Mouse (Mus musculus): ENCODE measurements at regions not wholly inside any gene's neighbourhood (a gene's known extent, or its start where the extent isn't known, plus 50 kb on each side); places are given as distances from the start of the nearest gene placed in this dataset.

- DNase-seq (ENCODE audit: low spot score in 2 of 2): no peak
These were observed 225.2 kb upstream of the Myocd start for GRCm38 (mm10) chr11:65495034-65495433.

- DNase-seq (ENCODE audit: low spot score in 2 of 2): no peak
These were observed 220.6 kb upstream of the Myocd start for GRCm38 (mm10) chr11:65490426-65490825.

- no peak for DNase-seq (ENCODE audit: low spot score in 2 of 2)
These were observed 206.2 kb upstream of the Myocd start for GRCm38 (mm10) chr11:65475821-65476540.

- peak; percentile 35 to 70 for DNase-seq (ENCODE audit: low spot score in 2 of 2)
These were observed 205.5 kb upstream of the Myocd start for GRCm38 (mm10) chr11:65475302-65475701.

- no peak for DNase-seq (ENCODE audit: low spot score in 2 of 2)
These were observed 200.3 kb upstream of the Myocd start for GRCm38 (mm10) chr11:65469762-65470741.

GRCm38 (mm10) chr11:65461044-65461443, 191.3 kb upstream of the Myocd start:
- DNase-seq (ENCODE audit: low spot score in 2 of 2): no peak

- no peak for DNase-seq (ENCODE audit: low spot score in 2 of 2)
These were observed 178.6 kb upstream of the Myocd start for GRCm38 (mm10) chr11:65448436-65448835.

- no peak for DNase-seq (ENCODE audit: low spot score in 2 of 2)
These were observed 173.8 kb upstream of the Myocd start for GRCm38 (mm10) chr11:65443466-65444024.

GRCm38 (mm10) chr11:65435699-65436161, 165.9 kb upstream of the Myocd start:
- no peak for DNase-seq (ENCODE audit: low spot score in 2 of 2)

GRCm38 (mm10) chr11:65421889-65422288, 152.1 kb upstream of the Myocd start:
- no peak for DNase-seq (ENCODE audit: low spot score in 2 of 2)

- DNase-seq (ENCODE audit: low spot score in 2 of 2): no peak
These were observed 138.8 kb upstream of the Myocd start for GRCm38 (mm10) chr11:65408621-65409020.

GRCm38 (mm10) chr11:65402460-65403154, 132.8 kb upstream of the Myocd start:
- no peak for DNase-seq (ENCODE audit: low spot score in 2 of 2)

GRCm38 (mm10) chr11:65389238-65389637, 119.4 kb upstream of the Myocd start:
- DNase-seq (ENCODE audit: low spot score in 2 of 2): no peak

GRCm38 (mm10) chr11:65386291-65387061, 116.7 kb upstream of the Myocd start:
- no peak for DNase-seq (ENCODE audit: low spot score in 2 of 2)

GRCm38 (mm10) chr11:65375361-65375760, 105.6 kb upstream of the Myocd start:
- no peak for DNase-seq (ENCODE audit: low spot score in 2 of 2)

GRCm38 (mm10) chr11:65373136-65373535, 103.3 kb upstream of the Myocd start:
- DNase-seq (ENCODE audit: low spot score in 2 of 2): no peak

- DNase-seq (ENCODE audit: low spot score in 2 of 2): no peak
These were observed 102.6 kb upstream of the Myocd start for GRCm38 (mm10) chr11:65372309-65372811.

GRCm38 (mm10) chr11:65367825-65368224, 98.0 kb upstream of the Myocd start:
- DNase-seq (ENCODE audit: low spot score in 2 of 2): peak in 1 of 2 experiments; percentile 29

- peak in 1 of 2 experiments; percentile 47 for DNase-seq (ENCODE audit: low spot score in 2 of 2)
These were observed 97.0 kb upstream of the Myocd start for GRCm38 (mm10) chr11:65366677-65367370.

Data from urinary bladder, postnatal 4 days (tissue).